Mouse (Mus musculus) liver, postnatal 0 days (tissue): Measurements from ENCODE around the gene Det1. TPM values are rescaled to one million over a fixed set of nuclear protein-coding genes. Genes with fewer than 3 reads are reported as not detected.

Experiments used
- ATAC-seq: fragments of 200-750 bp; cut with Nextera tagmentation; 2 replicates; pipeline ENCODE4 v1.8.0; 2017; ENCODE audit warnings: mild to moderate bottlenecking, moderate library complexity
- DNase-seq: peaks from one replicate; pipeline ENCODE4 v3.0.0-alpha.2; 2016
- H3K27ac ChIP-seq: fragments of 300-500 bp; sonication (generic); 2 replicates; pipeline ENCODE4 v1.5.1; 2014; ENCODE audit warnings: antibody characterized with exemption, moderate library complexity, mild to moderate bottlenecking, low read depth
- H3K27me3 ChIP-seq: fragments of 300-500 bp; sonication (generic); 2 replicates; pipeline ENCODE4 v1.6.1; 2014; ENCODE audit warnings: low read length, control low read depth, mixed read lengths; ENCODE audit not compliant: insufficient read depth
- H3K36me3 ChIP-seq: fragments of 300-500 bp; sonication (generic); replicated peaks from 2 replicates; pipeline ENCODE4 v1.6.1; 2014; ENCODE audit warnings: mild to moderate bottlenecking, control low read depth, low read length, moderate library complexity, mixed read lengths; ENCODE audit not compliant: insufficient read depth
- H3K4me1 ChIP-seq: fragments of 300-500 bp; sonication (generic); 2 replicates; pipeline ENCODE4 v1.6.1; 2014; ENCODE audit warnings: antibody characterized with exemption, mild to moderate bottlenecking, control low read depth; ENCODE audit not compliant: insufficient read depth
- H3K4me2 ChIP-seq: fragments of 300-500 bp; sonication (generic); 2 replicates; pipeline ENCODE4 v1.6.1; 2014; ENCODE audit warnings: low read depth, mild to moderate bottlenecking, low read length, moderate library complexity, mixed read lengths
- H3K4me3 ChIP-seq: fragments of 300-500 bp; sonication (generic); 2 replicates; pipeline ENCODE4 v1.5.1; 2014; ENCODE audit warnings: low read depth, low read length
- H3K9ac ChIP-seq: fragments of 300-500 bp; sonication (generic); replicated peaks from 2 replicates; pipeline ENCODE4 v1.6.1; 2014; ENCODE audit warnings: mild to moderate bottlenecking, moderate library complexity
- H3K9me3 ChIP-seq: fragments of 300-500 bp; sonication (generic); 2 replicates; pipeline ENCODE4 v1.6.1; 2016; ENCODE audit warnings: mild to moderate bottlenecking, control low read depth, low read length, mixed read lengths
- CTCF ChIP-seq: sonication (generic); IDR thresholded peaks from 2 replicates; pipeline ENCODE4 v1.5.1; 2016; ENCODE audit warnings: antibody characterized with exemption, low read depth
- EP300 ChIP-seq: IDR thresholded peaks from 2 replicates; pipeline ENCODE4 v1.6.1; 2016; ENCODE audit warnings: antibody characterized with exemption, low read depth, mild to moderate bottlenecking
- WGBS: fragments of 180-500 bp; shearing (Covaris S2); extraction: QIAGEN DNeasy Blood & Tissue Kit; methylation state at CpG from one replicate; pipeline ENCODE4 v1.1.7; 2014; ENCODE audit not compliant: insufficient replicate concordance; 5-methylcytosine and 5-hydroxymethylcytosine counted together
- polyA plus RNA-seq: library from polyadenylated mRNA; unstranded; fragments of >200 nt; fragmentation: Nextera tagmentation; extraction: Ambion mirVana; gene quantifications from 2 replicates; pipeline ENCODE4 v1.2.1, GENCODE M21; 2015

The Det1 gene
- polyA plus RNA-seq, 1 experiment from 2014 or later, result 8.1 TPM

GRCm38 (mm10) chr7:78881607-78882468 lies 34.8 kb upstream of the Det1 start:
- Histone ChIP-seq H3K4me2 (no peak overlapping the region), H3K4me1 (no peaks in the 10 kb centered on the region), H3K9me3 (no peaks in the 10 kb centered on the region), H3K27ac (no peak overlapping the region), H3K4me3 (no peak overlapping the region), H3K9ac (no peak overlapping the region), H3K36me3 (no peaks in the 10 kb centered on the region), H3K27me3 (peaks cover 48% of the 10 kb centered on the region)
- 32% methylated on average over 14 of the region's 16 CpGs for WGBS
- TF ChIP-seq CTCF, result no peak
- TF ChIP-seq EP300, result no peak
- no peak for DNase-seq
- no peak for ATAC-seq

- H3K4me1 ChIP-seq, result no peaks in the 10 kb centered on the region
- WGBS, result 70% methylated on average over 5 of the region's 5 CpGs
- H3K36me3 ChIP-seq, result no peaks in the 10 kb centered on the region
- no peak overlapping the region for H3K9ac ChIP-seq
- H3K4me2 ChIP-seq, result no peak overlapping the region
- DNase-seq (no peak), ATAC-seq (no peak)
- H3K27me3 ChIP-seq, result no peaks in the 10 kb centered on the region
- no peaks in the 10 kb centered on the region for H3K9me3 ChIP-seq
- H3K27ac ChIP-seq, result no peak overlapping the region
- H3K4me3 ChIP-seq, result no peak overlapping the region
- no peak for TF ChIP-seq EP300
- TF ChIP-seq CTCF, result no peak
Observed at GRCm38 (mm10) chr7:78872831-78873230, 25.8 kb upstream of the Det1 start.

GRCm38 (mm10) chr7:78872366-78872765 lies 25.3 kb upstream of the Det1 start:
- no peak for DNase-seq
- no peaks in the 10 kb centered on the region for H3K36me3 ChIP-seq

GRCm38 (mm10) chr7:78868731-78869130 lies 21.7 kb upstream of the Det1 start:
- Histone ChIP-seq H3K36me3 (no peaks in the 10 kb centered on the region), H3K27me3 (no peaks in the 10 kb centered on the region), H3K9me3 (no peaks in the 10 kb centered on the region), H3K4me1 (peaks cover 12% of the 10 kb centered on the region), H3K4me3 (no peak overlapping the region), H3K9ac (no peak overlapping the region), H3K4me2 (no peak overlapping the region), H3K27ac (no peak overlapping the region)
- TF ChIP-seq EP300, result no peak
- TF ChIP-seq CTCF, result no peak
- no peak for DNase-seq
- ATAC-seq, result no peak
- WGBS, result 43% methylated on average over 5 of the region's 5 CpGs

More at GRCm38 (mm10) chr7:78872366-78872765, 25.3 kb upstream of the Det1 start:
- H3K4me3 ChIP-seq, result no peak overlapping the region
- H3K4me1 ChIP-seq, result no peaks in the 10 kb centered on the region
- H3K27me3 ChIP-seq, result no peaks in the 10 kb centered on the region
- WGBS, result 57% methylated on average over 6 of the region's 6 CpGs
- H3K9me3 ChIP-seq, result no peaks in the 10 kb centered on the region
- H3K9ac ChIP-seq, result no peak overlapping the region
- H3K27ac ChIP-seq, result no peak overlapping the region
- TF ChIP-seq CTCF (no peak), EP300 (no peak)
- no peak for ATAC-seq
- no peak overlapping the region for H3K4me2 ChIP-seq

GRCm38 (mm10) chr7:78865212-78865949 lies 18.3 kb upstream of the Det1 start:
- Histone ChIP-seq H3K9me3 (no peaks in the 10 kb centered on the region), H3K9ac (no peak overlapping the region), H3K27ac (no peak overlapping the region), H3K4me1 (peaks cover 12% of the 10 kb centered on the region), H3K36me3 (no peaks in the 10 kb centered on the region), H3K27me3 (no peaks in the 10 kb centered on the region), H3K4me2 (no peak overlapping the region), H3K4me3 (no peak overlapping the region)
- no peak for TF ChIP-seq EP300
- no peak for TF ChIP-seq CTCF
- ATAC-seq (no peak), DNase-seq (no peak)
- 42% methylated on average over 12 of the region's 12 CpGs for WGBS

GRCm38 (mm10) chr7:78864446-78864802 lies 17.4 kb upstream of the Det1 start:
- TF ChIP-seq CTCF (no peak), EP300 (no peak)
- Histone ChIP-seq H3K4me2 (no peak overlapping the region), H3K36me3 (no peaks in the 10 kb centered on the region), H3K27ac (no peak overlapping the region), H3K4me3 (no peak overlapping the region), H3K9me3 (no peaks in the 10 kb centered on the region), H3K27me3 (no peaks in the 10 kb centered on the region), H3K4me1 (peaks cover 12% of the 10 kb centered on the region), H3K9ac (no peak overlapping the region)
- ATAC-seq, result no peak
- WGBS, result 12% methylated on average over 4 of the region's 4 CpGs
- no peak for DNase-seq
